ENCODE assay signal across 15 mouse cellular contexts in the genomic region with DNA sequence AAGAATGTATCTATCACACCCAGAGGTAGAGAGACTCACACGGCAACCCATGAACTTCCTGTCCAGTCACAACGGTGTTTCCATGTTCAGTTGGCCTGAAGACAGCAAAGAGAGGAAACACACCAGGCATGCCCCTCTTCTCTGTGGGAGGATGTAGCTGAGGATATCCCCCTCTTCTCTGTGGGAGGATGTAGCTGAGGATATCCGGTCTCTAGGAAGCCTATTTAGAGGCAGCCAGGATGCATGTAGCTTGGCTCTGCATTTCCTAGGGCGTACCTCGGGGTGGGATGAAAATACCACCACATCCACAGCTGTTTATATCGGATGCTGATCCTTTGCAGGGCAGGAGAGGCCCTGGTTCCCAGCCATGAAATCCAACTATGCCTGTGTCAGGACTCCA.
DNase-seq lines count a peak whose midpoint lies in the region; ATAC-seq and TF ChIP-seq lines count a peak whose summit lies in the region.
"Had no signal": no experiment of that assay in that cellular context is flagged by ENCODE, and none has a peak within 500 bp of the region (broad histone marks: within the 10 kb centered on the region; RNA-seq: fewer than 3 reads in every experiment).

No protein-coding gene starts in this region.

- H3K4me1 ChIP-seq in heart, adult 2 months (ENCODE audit: control insufficient read depth, insufficient read depth, low read length) = peaks cover 11% of the 10 kb centered on the region
- H3K4me1 ChIP-seq in lung, embryonic 14.5 days (ENCODE audit: insufficient read depth) = peaks cover 12% of the 10 kb centered on the region
- H3K4me1 ChIP-seq in kidney, postnatal 0 days (replicated peaks; ENCODE audit: insufficient read depth, low read length) = 0 out of 2 replicates have a peak, but pooled peaks cover 3% of the 10 kb centered on the region

- H3K4me3 ChIP-seq in heart, adult 2 months = no peak overlapping the region
- H3K4me3 ChIP-seq in lung, embryonic 14.5 days (ENCODE audit: low read depth, low read length) = no peak overlapping the region
- H3K4me3 ChIP-seq in kidney, postnatal 0 days (replicated peaks; ENCODE audit: low read depth, low read length) = no peak overlapping the region
- H3K4me3 ChIP-seq: layer of hippocampus, adult 2 months; megakaryocyte, embryonic 14.5 days; stomach, embryonic 15.5 days had no signal

- WGBS in heart, adult 2 months = 54% methylated on average over 6 of the region's 6 CpGs
- WGBS in lung, embryonic 14.5 days = 80% methylated on average over 6 of the region's 6 CpGs
- WGBS in kidney, postnatal 0 days = 75% methylated on average over 6 of the region's 6 CpGs

- TF ChIP-seq CTCF in heart, adult 2 months (IDR thresholded peaks at IDR 0.05) = no peak
- TF ChIP-seq CTCF in lung, embryonic 14.5 days (IDR thresholded peaks at IDR 0.05; ENCODE audit: low read depth) = no peak
- no peak for TF ChIP-seq CTCF in kidney, postnatal 0 days (IDR thresholded peaks at IDR 0.05; ENCODE audit: low read depth)

- no peak overlapping the region for H3K9ac ChIP-seq in heart, adult 2 months (ENCODE audit: low read depth, low read length)
- H3K9ac ChIP-seq in lung, embryonic 14.5 days = no peak overlapping the region
- H3K9ac ChIP-seq in kidney, postnatal 0 days (ENCODE audit: low read depth, low read length) = no peak overlapping the region
- H3K9ac ChIP-seq: hindbrain, embryonic 14.5 days; stomach, embryonic 15.5 days had no signal

- TF ChIP-seq POLR2A in heart, adult 2 months (IDR thresholded peaks at IDR 0.05; ENCODE audit: insufficient read depth, low read depth, low read length) = 0 out of 2 replicates have a peak, but pooled peaks have one; percentile 20

- peak; percentile 95 for TF ChIP-seq EP300 in heart, adult 2 months (IDR thresholded peaks at IDR 0.05; ENCODE audit: insufficient read depth, low read depth, low read length)

- H3K9me3 ChIP-seq in lung, embryonic 14.5 days (ENCODE audit: low read depth, low read length) = no peaks in the 10 kb centered on the region
- no peaks in the 10 kb centered on the region for H3K9me3 ChIP-seq in kidney, postnatal 0 days (replicated peaks; ENCODE audit: low read length)
- H3K9me3 ChIP-seq: megakaryocyte, embryonic 14.5 days; stomach, embryonic 15.5 days had no signal

- H3K27me3 ChIP-seq in heart, adult 2 months (ENCODE audit: control insufficient read depth, insufficient read depth, low read length) = no peaks in the 10 kb centered on the region
- no peaks in the 10 kb centered on the region for H3K27me3 ChIP-seq in lung, embryonic 14.5 days (ENCODE audit: insufficient read depth, low read length)
- H3K27me3 ChIP-seq in kidney, postnatal 0 days (ENCODE audit: insufficient read depth, low read length) = no peaks in the 10 kb centered on the region
- H3K27me3 ChIP-seq: stomach, embryonic 15.5 days had no signal

- peak; percentile 31 to 58 for DNase-seq in heart, adult 2 months
- DNase-seq in heart, postnatal 36 days = no peak
- DNase-seq in lung, embryonic 14.5 days = peak; percentile 33
- no peak for DNase-seq in lung, postnatal 14 days
- peak; percentile 49 for DNase-seq in kidney, postnatal 0 days (ENCODE audit: low spot score)
- peak; percentile 26 to 63 for DNase-seq in lung, postnatal 4 days
- no peak for DNase-seq in cerebellum, postnatal 10 days
- DNase-seq: cerebellum, adult 9-10 months; gastrocnemius, postnatal 14 days had no signal

- no peak overlapping the region for H3K4me2 ChIP-seq in lung, embryonic 14.5 days
- no peak overlapping the region for H3K4me2 ChIP-seq in kidney, postnatal 0 days (ENCODE audit: low read length)
- H3K4me2 ChIP-seq: hindbrain, embryonic 14.5 days; liver, embryonic 11.5 days; stomach, embryonic 15.5 days had no signal

- intact Hi-C loops in heart, adult 2 months (cut with DNase I) = loop anchor here (2.0 to 5.0 kb wide), 3 partner anchors 51 to 93 kb away; partner anchors contain the start of gene Chst15
- intact Hi-C loops in heart, postnatal 36 days (cut with DNase I) = loop anchor here (1.0 kb wide), 1 partner anchor 70 kb away; no protein-coding TSS in a partner anchor

- H3K79me2 ChIP-seq in heart, adult 2 months (replicated peaks; ENCODE audit: control insufficient read depth, insufficient read depth, low read length) = no peaks in the 10 kb centered on the region

- ATAC-seq in lung, embryonic 14.5 days (ENCODE audit: insufficient read depth) = no peak
- no peak for ATAC-seq in kidney, postnatal 0 days (replicated peaks; ENCODE audit: low FRiP score, low read depth)
- ATAC-seq: forebrain, embryonic 14.5 days had no signal

- no peaks in the 10 kb centered on the region for H3K36me3 ChIP-seq in heart, adult 2 months (ENCODE audit: control insufficient read depth, insufficient read depth, low read length)
- peaks cover 23% of the 10 kb centered on the region for H3K36me3 ChIP-seq in lung, embryonic 14.5 days (ENCODE audit: insufficient read depth)
- 0 out of 2 replicates have a peak, but pooled peaks cover 3% of the 10 kb centered on the region for H3K36me3 ChIP-seq in kidney, postnatal 0 days (ENCODE audit: insufficient read depth, low read length)

- peak overlapping the region; percentile 65 for H3K27ac ChIP-seq in heart, adult 2 months
- H3K27ac ChIP-seq in lung, embryonic 14.5 days (ENCODE audit: low read depth) = no peak overlapping the region
- H3K27ac ChIP-seq in kidney, postnatal 0 days = no peak overlapping the region
- H3K27ac ChIP-seq: stomach, embryonic 15.5 days had no signal

Comparison
In these comparisons a context has a peak if more than half of its experiments do, and no peak if none do; other contexts are left out.
1. DNase-seq: peak in heart, adult 2 months (2 of 2), lung, embryonic 14.5 days (single experiment), kidney, postnatal 0 days (single experiment) and lung, postnatal 4 days (2 of 2); none in heart, postnatal 36 days (0 of 2), lung, postnatal 14 days (single experiment) and cerebellum, postnatal 10 days (0 of 2).